Mouse (Mus musculus): ENCODE data around the gene Nos1ap. TPM values are rescaled to one million over a fixed set of nuclear protein-coding genes. Genes with fewer than 3 reads are reported as not detected.

Gene Nos1ap
- polyA plus RNA-seq, 1 experiment from 2014 or later: 15.9 TPM

DNA sequence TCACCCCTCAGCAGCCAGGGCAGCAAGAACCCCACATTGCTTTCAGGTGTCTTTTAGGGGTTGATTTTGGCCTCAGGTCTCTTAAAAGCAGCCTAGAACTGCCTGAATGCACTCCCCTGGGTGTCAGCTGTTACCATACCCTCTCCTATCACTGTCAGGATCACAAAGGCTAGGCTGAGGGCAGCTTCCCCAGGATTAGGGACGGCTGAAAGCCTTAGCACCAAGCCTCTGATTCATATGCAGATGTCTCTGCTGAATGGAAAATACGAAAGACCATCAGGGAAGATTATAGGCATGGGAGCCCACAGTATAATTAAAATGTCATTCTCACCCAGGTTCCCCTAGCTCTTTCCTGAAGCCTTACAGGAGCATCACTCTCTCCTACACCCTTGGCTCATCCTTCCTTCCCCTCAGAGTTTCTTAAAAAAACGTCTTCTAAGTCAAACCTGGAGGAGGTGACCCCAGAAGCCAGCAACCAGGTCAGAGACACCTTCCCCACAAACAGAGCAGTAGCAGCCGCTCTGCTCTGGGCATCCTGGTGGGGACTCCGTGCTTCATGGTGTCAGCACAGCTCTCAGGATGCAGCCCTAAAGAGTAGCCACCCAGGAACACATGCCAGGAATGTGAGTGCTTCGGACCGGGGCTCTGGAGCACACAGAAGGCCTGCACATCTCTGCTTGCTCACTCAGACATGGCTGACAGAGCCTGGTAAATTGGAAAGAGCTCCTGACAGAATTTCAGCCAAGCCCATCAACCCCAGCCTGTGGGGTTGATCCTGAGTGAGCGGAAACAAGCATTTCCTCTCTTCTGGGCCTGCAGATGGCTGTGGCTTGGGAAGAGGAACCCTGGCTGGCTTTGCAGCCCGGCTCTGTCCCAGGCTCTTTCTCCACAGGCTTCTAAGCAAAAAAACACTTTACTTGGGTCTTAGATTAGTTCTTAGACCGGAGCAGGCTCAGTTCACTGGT lies 111.7 kb downstream of the Nos1ap start:
- WGBS: 32% methylated on average over 10 of the region's 10 CpGs
- Histone ChIP-seq H3K9me3 (no peaks in the 10 kb centered on the region), H3K4me1 (peaks cover 46% of the 10 kb centered on the region), H3K27ac (peak overlapping the region; percentile 17; the same call in 1 of the 2 replicates), H3K36me3 (no peaks in the 10 kb centered on the region), H3K27me3 (no peaks in the 10 kb centered on the region), H3K9ac (no peak overlapping the region), H3K4me2 (replicated peaks) (no peak overlapping the region), H3K4me3 (no peak overlapping the region)
- ATAC-seq (ENCODE audit: low FRiP score, low read depth): no peak

DNA sequence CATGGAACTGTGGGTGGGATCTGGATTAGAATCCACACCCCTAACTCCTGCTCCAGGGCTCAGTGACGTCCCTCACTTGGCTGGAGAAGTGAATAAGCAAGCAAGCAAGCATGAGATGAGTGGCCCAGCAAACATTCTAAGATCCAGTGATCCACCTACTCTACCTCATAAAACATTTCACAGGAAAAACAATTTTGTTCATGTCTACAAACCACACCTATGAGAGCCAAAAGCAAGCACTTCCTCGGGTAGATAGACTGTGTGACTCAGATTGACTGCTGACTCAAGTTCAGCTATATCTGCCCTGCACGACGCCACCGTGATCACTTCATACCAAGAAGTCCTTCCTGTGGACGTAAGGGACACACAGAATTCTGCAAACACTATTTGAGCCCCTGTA lies 116.2 kb downstream of the Nos1ap start:
- Histone ChIP-seq H3K27me3 (no peaks in the 10 kb centered on the region), H3K4me1 (peaks cover 14% of the 10 kb centered on the region), H3K9me3 (no peaks in the 10 kb centered on the region), H3K36me3 (no peaks in the 10 kb centered on the region), H3K9ac (no peak overlapping the region), H3K4me2 (replicated peaks) (no peak overlapping the region), H3K27ac (no peak overlapping the region), H3K4me3 (no peak overlapping the region)
- no peak for ATAC-seq (ENCODE audit: low FRiP score, low read depth)
- 81% methylated on average over 6 of the region's 6 CpGs for WGBS

DNA sequence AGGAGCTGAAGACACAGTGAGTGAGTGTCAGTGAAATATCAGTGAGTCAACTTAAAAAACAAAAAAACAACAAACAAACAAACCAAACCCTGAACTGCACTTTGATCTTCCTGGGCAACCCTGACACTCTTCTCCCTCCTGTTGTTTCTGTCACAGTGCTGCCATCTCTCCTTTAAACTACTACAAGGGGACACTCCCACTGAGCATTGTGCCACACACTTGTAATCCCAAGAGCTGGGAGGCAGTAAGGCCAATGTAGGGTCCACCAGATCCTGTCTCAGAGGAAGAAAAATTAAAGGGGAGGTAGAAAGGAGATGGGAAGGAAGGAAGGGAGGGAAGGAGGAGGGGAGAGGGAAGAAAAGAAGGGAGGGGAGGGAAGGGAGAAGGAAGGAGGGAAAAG lies 116.8 kb downstream of the Nos1ap start:
- Histone ChIP-seq H3K36me3 (no peaks in the 10 kb centered on the region), H3K9ac (no peak overlapping the region), H3K4me1 (peaks cover 8% of the 10 kb centered on the region), H3K4me3 (no peak overlapping the region), H3K9me3 (no peaks in the 10 kb centered on the region), H3K27me3 (no peaks in the 10 kb centered on the region), H3K27ac (no peak overlapping the region), H3K4me2 (replicated peaks) (no peak overlapping the region)
- ATAC-seq (ENCODE audit: low FRiP score, low read depth): no peak

DNA sequence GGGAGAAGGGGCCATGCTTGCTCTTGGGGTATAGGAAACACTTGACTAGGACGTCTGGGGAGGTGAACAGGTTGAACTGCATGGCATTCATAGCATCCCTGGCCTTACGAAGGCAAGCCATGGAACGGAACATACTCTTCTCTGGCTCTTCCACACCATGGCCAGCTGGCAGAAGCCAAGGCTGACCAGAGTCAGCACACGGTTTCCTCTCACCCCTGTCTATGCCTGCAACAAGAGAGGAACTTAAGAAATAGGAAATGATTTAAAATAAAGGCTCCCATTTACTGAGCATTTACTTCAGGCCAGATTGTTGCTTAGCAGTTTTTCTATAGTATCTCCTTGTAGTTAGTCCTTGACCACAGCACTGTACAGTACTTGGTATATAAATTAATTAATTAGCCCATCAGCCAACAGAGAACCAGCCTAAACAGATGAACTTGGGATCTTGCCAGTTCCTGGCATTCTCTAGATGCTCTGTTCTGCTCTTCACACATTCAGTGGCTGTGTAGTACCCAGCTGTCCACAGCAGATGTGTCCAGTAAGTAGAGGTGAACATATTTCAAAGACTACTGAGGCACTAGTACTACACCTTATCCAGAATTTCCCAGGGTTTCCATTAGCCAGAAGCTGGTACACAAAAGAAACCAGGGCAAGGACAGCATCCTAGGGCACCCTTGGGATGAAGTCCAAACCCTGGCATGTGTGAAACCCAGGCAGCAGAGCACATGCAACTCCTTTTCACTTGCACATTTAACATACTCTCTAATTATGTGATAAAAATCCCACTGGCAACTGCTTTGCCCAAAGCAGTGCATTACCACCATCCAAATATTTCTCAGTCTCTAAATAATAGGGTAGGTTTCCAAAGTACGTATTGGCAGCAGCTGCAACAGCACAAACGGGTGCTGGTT lies 123.3 kb downstream of the Nos1ap start:
- no peak for ATAC-seq (ENCODE audit: low FRiP score, low read depth)
- Histone ChIP-seq H3K27ac (no peak overlapping the region), H3K36me3 (no peaks in the 10 kb centered on the region), H3K9me3 (peaks cover 6% of the 10 kb centered on the region; the same call in 1 of the 2 replicates), H3K27me3 (no peaks in the 10 kb centered on the region), H3K9ac (no peak overlapping the region), H3K4me2 (replicated peaks) (no peak overlapping the region), H3K4me3 (no peak overlapping the region), H3K4me1 (peaks cover 5% of the 10 kb centered on the region)
- WGBS: 73% methylated on average over 6 of the region's 6 CpGs

DNA sequence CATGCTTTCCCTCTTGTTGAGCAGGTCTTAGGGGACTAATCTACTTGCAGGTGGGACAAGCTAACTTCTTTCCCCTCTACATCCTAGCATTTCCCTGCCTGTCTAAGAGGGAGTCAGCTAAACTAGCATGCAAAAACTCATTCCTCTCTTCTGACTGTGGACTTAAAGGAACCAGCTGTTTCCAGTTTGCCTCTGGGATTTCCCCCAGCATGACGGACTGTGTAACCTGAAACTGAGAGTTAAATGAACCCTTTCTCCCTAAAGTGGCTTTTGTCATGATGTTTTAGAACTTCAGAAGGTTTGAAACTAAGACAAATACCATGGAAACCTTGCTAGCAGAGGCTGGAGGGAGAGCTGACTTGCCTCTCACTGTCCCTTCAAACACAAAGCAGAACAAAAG lies 127.5 kb downstream of the Nos1ap start:
- no peak for ATAC-seq (ENCODE audit: low FRiP score, low read depth)
- H3K4me1 ChIP-seq: peaks cover 5% of the 10 kb centered on the region
- no peaks in the 10 kb centered on the region for H3K27me3 ChIP-seq
- H3K9me3 ChIP-seq: peaks cover 6% of the 10 kb centered on the region; the same call in 1 of the 2 replicates
- no peak overlapping the region for H3K27ac ChIP-seq
- no peak overlapping the region for H3K4me2 ChIP-seq (replicated peaks)
- no peak overlapping the region for H3K4me3 ChIP-seq
- no peak overlapping the region for H3K9ac ChIP-seq
- 36% methylated on average over 1 of the region's 1 CpGs for WGBS
- H3K36me3 ChIP-seq: no peaks in the 10 kb centered on the region

DNA sequence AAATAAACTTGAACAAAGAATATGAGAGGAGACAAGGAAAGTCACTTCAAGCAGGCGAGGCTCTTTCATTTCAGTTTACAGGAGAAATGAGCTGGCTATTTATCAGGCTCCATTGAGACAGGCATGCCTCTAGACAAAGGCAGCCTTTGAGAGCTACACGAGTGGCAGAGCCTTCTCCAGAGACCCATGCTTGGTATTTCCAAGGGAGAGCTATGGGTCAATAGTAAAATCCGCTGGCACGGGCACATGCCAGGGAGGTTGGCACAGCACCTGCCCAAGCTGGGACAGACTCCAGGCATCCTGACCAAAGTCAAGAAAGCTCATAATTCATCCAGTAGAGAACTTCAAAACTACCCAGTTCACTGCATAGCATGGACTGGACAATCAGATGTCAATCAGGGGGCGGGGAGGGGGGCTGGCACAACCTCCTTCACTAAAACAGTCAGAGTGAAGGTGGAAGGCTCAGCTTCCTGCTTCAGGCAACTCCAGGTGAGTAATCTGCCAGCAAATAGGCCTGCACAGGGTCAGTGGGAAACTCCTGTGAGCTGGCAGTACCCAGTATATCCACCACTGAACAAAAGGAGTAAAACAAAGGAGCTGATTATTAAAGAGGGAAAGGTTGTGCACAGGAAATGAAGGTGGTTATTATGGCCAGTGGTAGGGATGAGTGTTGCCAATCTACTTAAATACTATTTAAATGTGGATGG lies 129.6 kb downstream of the Nos1ap start:
- ATAC-seq (ENCODE audit: low FRiP score, low read depth): no peak
- H3K9me3 ChIP-seq: peaks cover 6% of the 10 kb centered on the region; the same call in 1 of the 2 replicates
- H3K4me2 ChIP-seq (replicated peaks): no peak overlapping the region
- H3K27ac ChIP-seq: no peak overlapping the region
- WGBS: 81% methylated on average over 5 of the region's 5 CpGs
- H3K36me3 ChIP-seq: no peaks in the 10 kb centered on the region
- no peaks in the 10 kb centered on the region for H3K27me3 ChIP-seq
- no peaks in the 10 kb centered on the region for H3K4me1 ChIP-seq
- H3K9ac ChIP-seq: no peak overlapping the region
- no peak overlapping the region for H3K4me3 ChIP-seq

DNA sequence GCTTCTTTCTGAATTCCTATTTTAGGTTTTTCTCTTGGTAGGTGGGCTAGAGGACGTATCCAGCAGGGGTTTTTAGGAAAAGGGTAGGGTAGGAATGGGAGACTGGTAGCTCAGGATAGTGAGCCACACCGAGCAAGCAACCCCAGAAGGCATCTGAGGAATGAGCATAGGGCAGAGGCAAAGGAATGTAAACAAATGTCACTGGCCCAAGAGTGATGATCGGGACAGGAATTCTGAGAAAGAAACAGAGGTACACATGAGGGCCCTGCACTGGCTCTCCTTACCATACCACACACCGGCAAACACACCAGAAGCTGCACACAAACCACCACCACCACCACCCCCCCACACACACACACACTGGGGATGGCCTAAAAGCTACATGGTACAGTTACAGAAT lies 132.0 kb downstream of the Nos1ap start:
- no peak for ATAC-seq (ENCODE audit: low FRiP score, low read depth)

DNA sequence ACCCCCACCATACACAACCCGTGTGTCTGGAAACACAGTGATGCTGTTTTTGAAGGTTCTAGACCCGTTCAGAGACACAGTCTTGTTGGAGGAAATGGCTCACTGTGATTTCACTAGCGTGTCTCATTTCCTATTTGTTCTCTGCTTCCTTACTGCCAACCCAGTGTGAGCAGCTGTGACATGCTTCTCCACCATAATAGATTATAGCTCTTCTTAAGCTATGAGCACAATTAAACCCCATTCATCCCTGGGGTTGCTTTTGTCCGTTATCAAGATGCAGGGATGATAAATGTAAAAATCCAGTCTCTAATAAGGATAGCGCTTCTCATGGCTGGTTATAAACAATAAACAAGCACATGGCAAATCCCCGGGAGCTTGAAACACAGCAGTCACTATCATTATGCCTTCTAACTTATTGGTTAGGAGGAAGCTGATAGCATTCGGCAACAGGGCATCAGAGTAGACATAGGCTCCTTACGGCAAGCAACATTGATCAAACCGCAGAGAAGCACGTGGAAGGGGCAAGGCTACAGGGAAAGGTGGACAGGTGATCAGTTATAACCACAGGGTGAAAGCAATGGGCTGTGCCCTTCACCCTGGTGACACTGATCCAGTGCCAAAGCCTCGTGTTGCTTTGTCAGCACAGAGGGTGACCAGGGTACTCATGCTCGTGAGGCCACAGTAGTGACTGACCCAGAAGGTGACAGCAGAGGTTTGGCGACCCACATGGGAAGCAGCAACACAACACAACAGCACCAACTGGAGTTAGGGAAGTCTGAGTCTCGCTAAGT lies 133.6 kb downstream of the Nos1ap start:
- H3K27me3 ChIP-seq: no peaks in the 10 kb centered on the region
- no peak overlapping the region for H3K4me3 ChIP-seq
- H3K4me2 ChIP-seq (replicated peaks): no peak overlapping the region
- no peak for ATAC-seq (ENCODE audit: low FRiP score, low read depth)
- no peaks in the 10 kb centered on the region for H3K36me3 ChIP-seq
- no peak overlapping the region for H3K27ac ChIP-seq
- H3K9me3 ChIP-seq: no peaks in the 10 kb centered on the region
- no peaks in the 10 kb centered on the region for H3K4me1 ChIP-seq
- H3K9ac ChIP-seq: no peak overlapping the region
- 89% methylated on average over 14 of the region's 14 CpGs for WGBS

More for the DNA sequence above, 132.0 kb downstream of the Nos1ap start:
- Histone ChIP-seq H3K27ac (no peak overlapping the region), H3K4me1 (no peaks in the 10 kb centered on the region), H3K4me3 (no peak overlapping the region), H3K36me3 (no peaks in the 10 kb centered on the region), H3K27me3 (no peaks in the 10 kb centered on the region), H3K9ac (no peak overlapping the region), H3K4me2 (replicated peaks) (no peak overlapping the region), H3K9me3 (peaks cover 6% of the 10 kb centered on the region; the same call in 1 of the 2 replicates)
- 14% methylated on average over 4 of the region's 4 CpGs for WGBS

DNA sequence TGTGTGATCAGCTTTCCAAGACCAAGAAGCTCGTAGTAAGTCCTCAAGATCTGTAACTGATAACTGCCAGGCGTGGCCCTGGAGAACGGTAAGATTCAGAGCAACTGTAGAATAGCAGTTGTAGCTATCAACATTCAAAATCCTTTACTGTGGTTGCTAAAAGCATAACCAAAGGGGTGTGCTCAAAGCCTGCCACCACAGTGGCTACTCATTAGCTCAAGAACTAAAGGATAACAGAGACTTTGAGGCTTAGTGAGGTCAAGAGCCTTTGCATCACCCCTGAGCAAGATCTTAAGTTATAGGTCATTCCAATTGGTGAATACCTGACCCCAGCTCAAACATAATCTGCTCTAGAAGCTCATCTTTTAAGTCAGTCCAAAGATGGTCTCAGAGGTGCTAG lies 134.3 kb downstream of the Nos1ap start:
- no peak overlapping the region for H3K27ac ChIP-seq
- no peak overlapping the region for H3K4me3 ChIP-seq
- no peaks in the 10 kb centered on the region for H3K27me3 ChIP-seq
- no peak for ATAC-seq (ENCODE audit: low FRiP score, low read depth)
- H3K36me3 ChIP-seq: no peaks in the 10 kb centered on the region
- no peak overlapping the region for H3K9ac ChIP-seq
- H3K9me3 ChIP-seq: no peaks in the 10 kb centered on the region
- H3K4me2 ChIP-seq (replicated peaks): no peak overlapping the region
- H3K4me1 ChIP-seq: no peaks in the 10 kb centered on the region
- whole genome bisulfite sequencing: 91% methylated on average over 3 of the region's 3 CpGs

DNA sequence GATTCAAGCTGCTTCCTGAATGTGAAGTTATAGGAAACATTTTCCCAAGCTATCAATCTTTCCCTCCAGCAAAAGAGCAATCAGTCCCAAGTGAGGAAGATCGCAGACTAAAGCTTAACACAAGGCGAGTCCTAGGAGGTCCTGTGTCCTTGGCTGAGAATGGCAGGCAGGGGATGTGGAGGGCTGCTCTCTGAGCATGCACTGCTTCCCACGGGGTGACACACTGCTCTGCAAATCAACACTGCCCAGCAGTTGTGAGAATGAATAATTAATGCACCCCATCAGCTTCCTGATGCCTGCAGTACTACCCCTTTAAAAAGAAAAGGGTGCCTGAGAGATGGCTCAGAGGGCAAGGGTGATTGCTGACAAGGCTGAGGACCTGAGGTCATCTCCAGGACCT lies 136.2 kb downstream of the Nos1ap start:
- 56% methylated on average over 3 of the region's 3 CpGs for WGBS
- Histone ChIP-seq H3K9me3 (no peaks in the 10 kb centered on the region), H3K9ac (no peak overlapping the region), H3K4me1 (peaks cover 10% of the 10 kb centered on the region), H3K4me3 (no peak overlapping the region), H3K4me2 (replicated peaks) (no peak overlapping the region), H3K36me3 (no peaks in the 10 kb centered on the region), H3K27me3 (no peaks in the 10 kb centered on the region), H3K27ac (no peak overlapping the region)
- ATAC-seq (ENCODE audit: low FRiP score, low read depth): no peak

DNA sequence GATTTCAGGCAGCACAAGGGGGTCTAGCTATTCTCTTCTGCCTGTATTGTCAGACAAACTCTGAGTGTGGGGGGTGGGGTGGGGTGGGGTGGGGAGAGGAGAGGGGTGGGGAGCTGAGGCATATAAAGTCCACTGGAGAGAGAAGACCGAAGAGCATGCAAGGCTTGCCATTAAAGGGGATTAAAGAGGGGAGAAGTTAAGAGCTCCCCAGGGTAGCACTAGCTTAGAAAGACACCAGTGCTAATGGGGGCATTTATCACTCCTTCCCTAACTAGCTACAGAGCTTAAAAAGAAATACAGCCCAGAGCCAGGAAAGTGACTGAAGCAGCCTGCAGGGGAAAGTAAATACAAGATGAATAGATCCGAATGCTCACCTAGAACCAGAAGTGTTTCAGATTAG lies 141.4 kb downstream of the Nos1ap start:
- Histone ChIP-seq H3K4me2 (replicated peaks) (no peak overlapping the region), H3K9ac (no peak overlapping the region), H3K36me3 (no peaks in the 10 kb centered on the region), H3K27me3 (0 out of 2 replicates have a peak, but pooled peaks cover 3% of the 10 kb centered on the region), H3K4me1 (peaks cover 20% of the 10 kb centered on the region), H3K4me3 (no peak overlapping the region), H3K27ac (no peak overlapping the region), H3K9me3 (no peaks in the 10 kb centered on the region)
- WGBS: 14% methylated on average over 2 of the region's 2 CpGs
- no peak for ATAC-seq (ENCODE audit: low FRiP score, low read depth)
